Mouse (Mus musculus) T-helper 2 cell (primary cell): ENCODE measurements around the gene Nxpe2.

ENCODE experiments used
- in situ Hi-C: fragments of 300-600 bp; cut with MboI, MseI; formaldehyde crosslinking; loops from one replicate; pipeline ENCODE4 v1.15.1; 2025; ENCODE audit warnings: high pct_unique_total_duplicates

The Nxpe2 gene

DNA sequence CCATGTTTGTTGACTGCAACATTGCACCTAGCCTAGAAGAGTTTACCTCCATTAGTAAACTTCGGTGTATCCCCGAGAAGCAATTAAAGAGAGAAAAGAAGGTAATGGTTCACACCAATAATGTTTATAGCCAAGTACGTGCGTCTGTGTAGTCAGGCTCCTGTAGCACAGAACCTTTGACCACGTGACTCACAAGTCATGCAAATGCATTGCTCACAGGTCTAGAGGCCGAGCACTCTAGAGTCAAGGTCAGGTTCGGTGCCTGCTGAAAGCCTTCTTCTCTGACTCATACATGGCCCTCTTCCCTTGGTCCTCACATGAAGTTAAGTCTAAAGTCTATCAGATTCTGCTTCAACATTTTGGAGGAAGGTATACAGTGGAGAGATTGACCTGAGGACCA is 54.3 kb downstream of the Nxpe2 start:
- in situ Hi-C loops: loop anchor here (25.0 kb wide), 1 partner anchor 288 kb away; no protein-coding TSS in a partner anchor

DNA sequence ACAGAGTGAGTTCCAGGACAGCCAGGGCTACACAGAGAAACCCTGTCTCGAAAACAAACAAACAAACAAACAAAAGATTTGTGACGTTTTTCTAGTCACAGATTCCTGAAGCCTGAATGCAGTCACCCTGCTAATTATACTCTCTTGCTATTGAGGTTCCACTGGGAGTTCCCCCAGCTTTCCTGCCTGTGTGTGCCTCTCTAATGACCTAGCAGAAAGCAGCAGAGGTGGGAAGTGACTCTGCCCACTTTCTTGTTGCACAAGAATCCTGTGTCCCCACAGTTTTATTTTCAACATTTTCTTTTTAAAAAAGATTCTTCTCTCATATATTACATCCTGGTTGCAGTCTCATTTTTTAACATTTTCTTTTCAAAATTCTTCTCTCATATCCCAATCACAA is 58.5 kb downstream of the Nxpe2 start:
- in situ Hi-C loops: loop anchor here (25.0 kb wide), 1 partner anchor 293 kb away; no protein-coding TSS in a partner anchor

DNA sequence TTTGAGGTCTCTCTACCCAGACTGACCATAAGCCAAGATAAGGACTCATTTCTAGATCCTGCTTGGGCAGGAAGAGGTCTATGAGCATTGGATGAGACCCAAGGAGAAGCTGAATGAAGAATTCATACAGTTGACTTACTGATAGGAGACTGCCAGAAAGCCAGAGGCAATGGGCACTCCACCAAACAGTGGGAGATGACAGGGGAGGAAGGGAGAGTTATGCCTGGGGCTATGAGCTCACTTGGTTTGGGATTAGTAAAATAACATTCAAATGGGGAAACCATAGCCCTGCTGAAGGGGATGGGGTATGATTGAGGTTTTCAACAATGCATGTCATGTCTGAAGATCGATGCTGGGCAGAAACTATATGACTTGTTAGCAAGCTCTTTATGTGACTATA is 63.0 kb downstream of the Nxpe2 start:
- in situ Hi-C loops: loop anchor here (25.0 kb wide), 1 partner anchor 297 kb away; no protein-coding TSS in a partner anchor

DNA sequence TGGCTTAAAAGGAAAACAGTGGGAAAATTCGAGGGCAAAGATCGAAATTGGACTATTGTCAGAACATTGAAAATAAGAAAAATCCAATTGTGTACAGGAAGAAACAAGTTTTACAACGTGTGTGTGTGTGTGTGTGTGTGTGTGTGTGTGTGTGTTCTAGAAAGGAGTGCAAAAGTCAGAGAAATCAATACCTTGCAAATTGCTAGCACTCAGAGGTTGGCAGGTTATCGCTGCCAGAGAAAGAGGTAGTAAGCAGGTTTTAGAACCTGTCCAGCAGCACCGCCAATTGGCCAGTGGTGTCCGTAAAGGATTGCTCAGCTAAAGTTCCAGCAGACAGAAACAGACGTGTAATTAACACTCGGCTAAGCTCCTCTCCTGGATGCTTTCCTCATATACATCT is 69.0 kb downstream of the Nxpe2 start:
- in situ Hi-C loops: loop anchor here (25.0 kb wide), 1 partner anchor 303 kb away; no protein-coding TSS in a partner anchor

DNA sequence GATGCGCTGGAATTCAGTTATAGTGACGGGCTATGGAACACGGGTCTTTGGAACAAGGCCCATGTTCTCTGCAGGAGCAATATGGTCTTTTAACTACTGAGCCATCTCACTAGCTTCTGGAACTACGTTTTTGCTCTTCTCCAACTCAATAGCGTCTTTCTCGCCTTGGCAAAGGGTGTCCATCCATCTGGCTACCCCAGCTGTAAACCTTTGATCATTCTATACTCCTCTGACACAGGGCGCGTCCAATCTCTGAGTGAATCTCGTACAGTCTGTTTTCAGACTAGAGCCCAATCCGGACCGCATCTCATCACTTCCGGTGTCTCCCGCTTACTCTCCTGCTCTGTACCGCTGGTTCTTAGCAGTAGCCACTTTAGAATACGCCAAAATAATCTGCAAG is 76.4 kb downstream of the Nxpe2 start:
- in situ Hi-C loops: loop anchor here (25.0 kb wide), 1 partner anchor 310 kb away; no protein-coding TSS in a partner anchor
